Mouse (Mus musculus) bone marrow macrophage, adult 2 months (primary cell): ENCODE data around the gene Hcar1.

Source experiments
- CTCF ChIP-seq: IDR thresholded peaks from 2 replicates; pipeline ENCODE4 v1.5.1; 2012; ENCODE audit warnings: low read depth, mild to moderate bottlenecking, low read length, moderate library complexity
- POLR2A ChIP-seq: IDR thresholded peaks from 2 replicates; pipeline ENCODE4 v1.6.1; 2012; ENCODE audit warnings: mild to moderate bottlenecking, low read depth, low read length, borderline replicate concordance

DNA sequence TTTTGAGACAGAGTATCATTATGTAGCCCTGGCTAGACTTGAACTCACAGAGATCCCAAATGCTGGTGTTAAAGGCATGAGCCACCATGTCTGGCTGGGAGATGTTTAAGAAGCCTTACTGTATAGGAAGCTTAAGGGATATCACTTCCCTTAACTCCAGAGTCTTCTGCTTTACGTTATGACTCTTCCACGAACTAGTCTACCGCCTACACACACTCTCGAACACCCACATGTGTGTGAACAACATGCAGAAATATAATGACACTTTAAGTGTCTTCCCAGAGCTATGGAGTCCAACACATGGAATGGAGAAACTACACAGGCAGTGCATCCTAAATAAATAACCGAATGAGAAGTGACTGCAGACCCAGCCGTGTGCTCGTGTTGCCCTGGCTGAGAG lies 4.1 kb upstream of the Hcar1 start:
- TF ChIP-seq POLR2A (no peak), CTCF (no peak)
